Mouse (Mus musculus) liver, embryonic 11.5 days (tissue): ENCODE data around the gene Sec63. TPM values are rescaled to one million over a fixed set of nuclear protein-coding genes. Genes with fewer than 3 reads are reported as not detected.

ENCODE experiments used
- ATAC-seq: fragments of 200-750 bp; cut with Nextera tagmentation; replicated peaks from 2 replicates; pipeline ENCODE4 v1.8.0; 2017; ENCODE audit warnings: moderate number of reproducible peaks, mild to moderate bottlenecking, moderate TSS enrichment, moderate library complexity; ENCODE audit not compliant: low FRiP score
- DNase-seq: peaks from one replicate; pipeline ENCODE4 v3.0.0-alpha.2; 2017; ENCODE audit warnings: low spot score
- H3K27ac ChIP-seq: fragments of 300-500 bp; sonication (generic); 2 replicates; pipeline ENCODE4 v1.5.1; 2014; ENCODE audit warnings: mild to moderate bottlenecking, low read depth, low read length, control low read depth
- H3K27me3 ChIP-seq: fragments of 300-500 bp; sonication (generic); replicated peaks from 2 replicates; pipeline ENCODE4 v1.6.1; 2014; ENCODE audit warnings: low read length, mixed read lengths; ENCODE audit not compliant: control insufficient read depth, insufficient read depth
- H3K36me3 ChIP-seq: fragments of 300-500 bp; sonication (generic); 2 replicates; pipeline ENCODE4 v1.6.1; 2014; ENCODE audit warnings: mild to moderate bottlenecking, low read length, moderate library complexity, mixed read lengths; ENCODE audit not compliant: control insufficient read depth, insufficient read depth
- H3K4me1 ChIP-seq: fragments of 300-500 bp; sonication (generic); replicated peaks from 2 replicates; pipeline ENCODE4 v1.6.1; 2014; ENCODE audit warnings: low read length, mixed read lengths; ENCODE audit not compliant: control insufficient read depth, insufficient read depth
- H3K4me2 ChIP-seq: fragments of 300-500 bp; sonication (generic); 2 replicates; pipeline ENCODE4 v1.6.1; 2014; ENCODE audit warnings: mild to moderate bottlenecking, control low read depth, moderate library complexity
- H3K4me3 ChIP-seq: fragments of 300-500 bp; sonication (generic); 2 replicates; pipeline ENCODE4 v1.5.1; 2014; ENCODE audit warnings: low read depth, low read length, control low read depth
- H3K9ac ChIP-seq: fragments of 300-500 bp; sonication (generic); 2 replicates; pipeline ENCODE4 v1.6.1; 2014; ENCODE audit warnings: low read depth, low read length, control low read depth
- H3K9me3 ChIP-seq: fragments of 300-500 bp; sonication (generic); 2 replicates; pipeline ENCODE4 v1.6.1; 2016; ENCODE audit warnings: low read length, inconsistent platforms, mixed read lengths; ENCODE audit not compliant: control insufficient read depth
- WGBS: fragments of 180-500 bp; shearing (Covaris S2); extraction: QIAGEN DNeasy Blood & Tissue Kit; methylation state at CpG from one replicate; pipeline ENCODE4 v1.1.7; 2014; 5-methylcytosine and 5-hydroxymethylcytosine counted together
- polyA plus RNA-seq: library from polyadenylated mRNA; unstranded; fragments of >200 nt; fragmentation: Nextera tagmentation; extraction: Ambion mirVana; gene quantifications from 2 replicates; pipeline ENCODE4 v1.2.1, GENCODE M21; 2014

Gene Sec63
- polyA plus RNA-seq, 1 experiment from 2014 or later: 14.2 TPM

GRCm38 (mm10) chr10:42879682-42880081 lies 118.4 kb downstream of the Sec63 start:
- no peaks in the 10 kb centered on the region for H3K4me1 ChIP-seq
- H3K27me3 ChIP-seq: no peaks in the 10 kb centered on the region
- no peaks in the 10 kb centered on the region for H3K36me3 ChIP-seq
- 63% methylated on average over 5 of the region's 5 CpGs for WGBS
- H3K9me3 ChIP-seq: no peaks in the 10 kb centered on the region
- no peak overlapping the region for H3K4me2 ChIP-seq
- H3K27ac ChIP-seq: no peak overlapping the region
- H3K9ac ChIP-seq: no peak overlapping the region
- H3K4me3 ChIP-seq: no peak overlapping the region
- no peak for DNase-seq
- no peak for ATAC-seq

Other genes with a start within 250 kb of the Sec63 start
- not detected in 2 replicates for gene Nr2e1, start 177.9 kb upstream of the Sec63 start, polyA plus RNA-seq
- gene Ostm1, start 177.7 kb upstream of the Sec63 start, polyA plus RNA-seq: 24.8 and 27.7 TPM in 2 replicates
- 0.16 and 0.40 TPM in 2 replicates for gene Scml4, start 98.9 kb downstream of the Sec63 start, polyA plus RNA-seq